Mouse (Mus musculus): ENCODE results near the gene B4galnt2.
"Not testable (repeated sequence)": the region's sequence is repeated elsewhere in the genome, so short reads cannot be mapped to it uniquely, and the experiment has no call there.

B4galnt2 gene

DNA sequence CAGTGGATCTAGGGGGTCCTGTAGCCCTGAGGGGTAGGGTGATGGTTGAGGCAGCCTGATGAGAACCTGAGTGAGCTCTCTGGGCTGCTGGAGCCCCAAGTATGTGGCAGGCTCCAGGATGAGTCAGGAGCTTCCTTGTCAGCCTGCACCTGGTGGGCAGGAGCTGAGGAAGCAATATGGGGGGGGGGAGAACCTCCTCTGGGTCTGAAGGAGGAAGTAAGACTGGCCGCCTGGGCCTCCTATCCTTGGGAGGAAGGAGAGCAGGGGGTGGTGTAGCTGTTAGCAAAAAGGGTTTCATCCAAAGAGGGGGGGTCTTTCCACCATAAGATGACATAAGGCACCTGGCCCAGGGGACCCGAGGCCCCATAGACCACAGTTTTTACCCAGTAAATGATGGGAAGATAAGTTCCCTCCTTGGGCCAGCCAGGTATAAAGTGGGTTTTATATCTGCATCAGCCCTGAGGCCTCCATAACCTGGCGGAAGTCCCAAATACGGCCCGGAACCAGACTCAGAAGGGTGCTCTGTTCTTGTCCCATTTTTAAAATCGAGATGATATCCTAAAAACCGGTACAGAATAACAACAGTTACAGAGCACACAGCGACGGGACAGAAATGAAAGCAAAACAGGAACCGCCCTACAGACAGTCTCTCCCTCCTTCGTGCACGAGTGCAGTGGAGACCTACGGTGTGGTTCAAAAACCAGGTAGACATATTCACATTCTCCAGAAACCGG is 18.1 kb downstream of the B4galnt2 start:
- no peak for DNase-seq (ENCODE audit: low read depth, low spot score)

DNA sequence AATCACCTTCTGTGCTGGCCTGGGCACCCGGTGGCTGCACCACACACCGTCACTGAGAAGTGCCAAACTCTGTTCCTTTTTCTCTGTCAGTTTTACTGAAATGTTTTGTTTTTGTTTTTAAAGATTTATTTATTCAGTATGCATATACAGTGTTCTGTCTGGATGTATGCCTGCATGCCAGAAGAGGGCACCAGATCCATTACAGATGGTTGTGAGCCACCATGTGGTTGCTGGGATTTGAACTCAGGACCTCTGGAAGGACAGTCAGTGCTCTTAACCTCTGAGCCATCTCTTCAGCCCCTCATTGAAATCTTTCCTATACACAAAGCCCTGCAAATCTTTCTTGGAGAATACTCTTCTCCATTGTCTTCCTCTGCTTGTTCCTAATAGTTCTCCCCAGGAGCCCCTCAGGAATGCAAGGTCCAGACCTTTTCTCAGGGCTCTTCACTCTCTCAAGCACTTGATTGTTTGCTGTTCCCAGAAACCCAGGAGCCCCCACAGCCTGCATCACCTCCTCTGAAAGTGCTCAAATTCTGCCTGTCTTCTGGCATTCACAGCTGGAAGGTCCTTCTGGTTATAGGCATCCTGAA is 24.1 kb downstream of the B4galnt2 start:
- no peak for DNase-seq (ENCODE audit: low read depth, low spot score)

- not testable (repeated sequence) for DNase-seq (ENCODE audit: low read depth, low spot score)
Measured at GRCm38 (mm10) chr11:95879861-95880260, 34.8 kb downstream of the B4galnt2 start.

DNA sequence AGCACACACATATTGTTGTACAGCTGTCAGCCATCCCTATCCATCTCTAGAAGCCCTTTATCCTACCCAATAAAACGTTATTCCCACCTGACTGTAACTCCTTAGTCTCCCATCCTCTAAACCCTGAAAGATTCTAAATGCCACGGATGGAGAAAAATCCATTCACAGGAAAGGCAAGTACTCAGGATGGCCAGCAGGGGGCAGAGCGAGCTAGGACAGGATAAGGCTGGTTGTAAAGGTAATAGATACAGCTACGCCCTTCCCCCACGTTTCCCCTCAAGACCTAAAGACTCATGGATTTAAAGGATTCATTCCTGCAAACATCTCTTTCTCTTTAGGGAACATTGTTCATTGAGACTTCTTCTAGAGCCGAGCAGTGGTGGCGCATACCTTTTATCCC is 38.4 kb downstream of the B4galnt2 start:
- peak; percentile 85 for DNase-seq (ENCODE audit: low read depth, low spot score)

DNA sequence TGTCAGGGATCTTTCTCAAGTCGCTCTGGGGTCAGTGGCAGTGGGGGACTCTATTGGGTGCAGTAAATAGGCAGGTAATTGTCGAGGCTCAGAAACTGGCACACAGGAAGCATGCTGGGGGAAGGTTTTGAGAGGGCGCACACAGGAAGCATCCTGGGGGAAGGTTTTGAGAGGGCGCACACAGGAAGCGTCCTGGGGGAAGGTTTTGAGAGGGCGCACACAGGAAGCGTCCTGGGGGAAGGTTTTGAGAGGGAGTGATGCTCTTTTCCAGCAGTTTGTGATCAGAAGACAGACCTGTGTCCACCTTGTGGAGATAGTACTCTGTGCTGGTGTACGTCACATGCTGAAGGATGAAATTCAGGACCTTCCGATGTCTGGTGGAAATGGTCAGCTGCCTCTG is 38.9 kb downstream of the B4galnt2 start:
- DNase-seq (ENCODE audit: low read depth, low spot score): peak; percentile 25

GRCm38 (mm10) chr11:95869918-95870470 is 44.7 kb downstream of the B4galnt2 start:
- DNase-seq (ENCODE audit: low read depth, low spot score): no peak

DNA sequence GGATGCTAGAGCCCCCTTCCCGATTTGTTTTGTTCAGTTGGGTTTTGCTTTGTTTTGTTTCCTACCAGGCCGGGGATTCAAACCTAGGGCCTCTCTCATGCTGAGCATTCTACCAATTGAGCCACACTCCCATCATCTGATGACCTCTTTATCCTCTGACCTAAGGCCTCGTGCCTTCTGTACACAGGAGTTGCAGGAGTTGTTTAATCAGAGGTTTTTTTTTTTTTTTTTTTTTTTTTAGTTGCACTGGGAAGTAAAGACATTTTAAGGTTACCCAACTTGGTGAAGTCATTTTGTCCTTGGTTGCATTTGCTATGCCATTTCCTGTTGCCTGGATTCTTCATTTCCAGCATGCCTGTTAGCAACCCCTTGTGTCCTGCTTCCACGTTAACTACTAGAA is 45.2 kb downstream of the B4galnt2 start:
- no peak for DNase-seq (ENCODE audit: low read depth, low spot score)

- no peak for DNase-seq (ENCODE audit: low read depth, low spot score)
Measured at GRCm38 (mm10) chr11:95861397-95861796, 53.3 kb downstream of the B4galnt2 start.

DNA sequence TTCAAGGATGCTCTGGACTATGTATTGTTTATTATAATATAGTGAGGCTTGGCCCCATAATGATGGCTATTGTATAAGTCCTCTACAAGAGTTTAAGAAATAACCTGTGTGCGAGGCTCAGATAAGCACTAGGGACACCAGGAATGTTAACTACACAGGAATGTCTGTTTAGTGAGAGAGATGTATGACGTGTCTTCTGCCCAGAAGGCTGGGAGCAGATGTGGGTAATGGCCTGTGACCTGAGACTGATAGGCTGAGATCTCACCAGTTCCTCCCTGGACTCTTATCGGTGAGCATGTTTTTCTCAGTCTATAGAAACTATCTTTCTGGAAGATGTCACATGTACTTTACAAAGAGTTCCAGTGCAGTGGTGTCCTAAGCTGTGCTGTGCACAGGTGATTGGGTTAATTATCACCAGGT is 54.6 kb downstream of the B4galnt2 start:
- DNase-seq (ENCODE audit: low read depth, low spot score): peak; percentile 57

DNA sequence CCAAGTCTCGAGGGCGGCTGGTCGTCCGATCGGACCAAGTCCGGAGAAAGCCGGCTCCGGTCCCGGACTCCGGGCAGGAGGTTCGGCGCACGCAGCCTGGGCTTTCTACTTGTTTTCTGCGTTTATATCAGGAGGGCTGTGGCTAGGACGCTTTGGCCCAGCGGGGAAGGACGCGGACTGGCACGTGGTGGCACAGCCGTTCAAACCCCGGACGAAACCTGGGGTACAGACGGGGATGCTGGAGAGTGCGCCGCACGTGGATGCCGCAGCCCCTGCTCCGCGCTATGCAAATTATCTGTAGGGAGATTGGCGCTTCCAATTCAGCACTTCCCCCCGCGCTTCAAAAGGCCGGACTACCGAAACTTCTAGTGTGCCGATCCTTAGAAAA is 55.2 kb downstream of the B4galnt2 start:
- DNase-seq (ENCODE audit: low read depth, low spot score): peak; percentile 78

DNA sequence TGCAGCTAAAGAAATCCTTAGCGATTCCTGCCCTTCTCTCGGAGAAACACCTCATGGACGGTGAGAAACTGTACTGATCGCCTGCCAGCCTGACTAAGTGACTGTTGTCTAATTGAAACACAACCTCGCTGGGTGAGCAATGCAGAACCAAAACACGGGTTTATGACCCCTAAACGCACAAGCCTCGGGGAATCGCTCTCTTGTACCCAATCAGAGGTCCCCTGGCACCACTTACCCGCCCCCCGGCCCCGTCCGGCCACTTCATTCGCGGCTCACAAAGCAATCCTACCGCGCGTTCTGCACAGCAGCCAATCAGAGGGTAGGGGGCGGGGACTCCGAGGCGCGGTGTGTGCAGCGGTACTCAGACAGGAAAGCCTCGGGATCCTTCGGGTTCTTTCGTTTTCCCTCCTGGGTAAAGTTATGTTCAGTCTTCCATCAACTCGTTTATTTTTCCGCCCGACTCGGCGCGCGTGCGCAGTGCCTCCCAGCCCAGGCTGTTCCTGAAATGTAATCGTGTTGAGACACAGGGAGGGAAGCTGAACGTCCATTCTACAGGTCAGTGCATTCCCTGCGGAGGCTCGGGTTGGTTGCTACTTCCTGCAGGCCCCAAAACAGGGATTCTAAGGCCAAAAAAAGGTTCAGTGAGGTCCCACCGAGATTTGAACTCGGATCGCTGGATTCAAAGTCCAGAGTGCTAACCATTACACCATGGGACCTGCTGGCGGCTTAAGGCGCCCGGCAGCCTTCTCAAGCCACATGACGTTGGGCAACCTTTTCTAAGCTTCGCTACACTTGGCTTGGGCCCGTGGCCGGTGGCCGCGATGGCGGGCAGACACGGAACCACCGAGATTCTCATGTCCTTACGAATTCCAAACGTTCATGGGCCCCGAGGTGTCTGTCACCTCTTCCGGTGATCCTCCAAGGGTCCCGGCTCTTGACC is 55.9 kb downstream of the B4galnt2 start:
- DNase-seq (ENCODE audit: low read depth, low spot score): peak; percentile 99

DNA sequence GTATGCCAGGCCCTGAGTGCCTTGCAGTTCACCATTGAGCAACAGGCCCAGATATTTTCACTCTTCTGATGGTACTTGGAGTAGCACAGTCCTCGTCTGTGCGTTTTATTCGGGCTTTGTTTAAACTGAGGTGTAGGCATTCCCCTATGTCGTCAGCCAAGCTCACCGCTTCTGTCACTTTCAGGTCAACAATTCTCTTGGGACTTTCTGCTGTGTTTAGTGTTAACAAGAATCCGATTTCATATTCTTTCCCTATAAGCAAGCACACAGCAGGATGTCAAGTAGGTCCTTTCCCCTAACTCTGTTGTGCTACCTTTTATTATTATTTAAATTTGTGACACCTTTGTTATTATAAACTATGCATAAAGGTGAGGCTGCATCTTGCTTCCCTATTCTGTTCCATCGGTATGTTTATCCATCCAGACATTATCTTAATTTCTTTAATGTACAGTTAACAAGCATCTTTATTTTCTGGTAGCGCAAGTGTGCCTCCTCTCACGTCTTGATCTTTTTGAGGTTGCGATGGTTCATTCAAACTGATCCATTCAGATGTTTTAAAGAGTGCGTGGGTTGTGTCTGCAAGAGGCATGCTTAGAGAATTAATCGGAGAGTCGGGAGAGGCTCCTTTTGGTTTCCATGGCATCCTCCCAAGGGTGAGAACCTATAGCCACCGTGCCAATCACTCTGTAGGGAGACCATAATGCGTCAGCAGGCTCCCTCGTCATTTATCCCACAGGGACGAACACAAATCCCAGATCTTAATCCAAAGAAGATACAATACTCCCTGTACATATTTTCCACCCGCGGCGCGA is 56.8 kb downstream of the B4galnt2 start:
- DNase-seq (ENCODE audit: low read depth, low spot score): peak; percentile 10

DNA sequence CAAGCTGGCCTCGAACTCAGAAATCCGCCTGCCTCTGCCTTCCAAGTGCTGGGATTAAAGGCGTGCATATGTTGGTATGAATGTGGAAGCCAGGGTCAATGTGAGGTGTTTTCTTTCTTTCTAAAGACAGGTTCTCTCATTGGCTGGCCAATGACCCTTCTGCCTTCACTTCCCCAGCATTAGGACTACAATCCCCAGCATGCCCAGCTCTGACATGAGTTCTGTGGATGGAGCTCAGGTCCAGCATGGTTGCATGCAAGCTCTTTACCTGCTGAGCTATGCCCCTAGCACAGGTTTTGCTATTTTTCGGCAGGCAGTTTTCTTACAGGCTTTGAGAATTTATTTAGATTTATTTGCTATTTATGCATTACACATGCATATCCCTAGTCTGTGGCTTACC is 57.4 kb downstream of the B4galnt2 start:
- peak; percentile 17 for DNase-seq (ENCODE audit: low read depth, low spot score)

- DNase-seq (ENCODE audit: low read depth, low spot score): peak; percentile 89
Measured at GRCm38 (mm10) chr11:95853684-95854083, 61.0 kb downstream of the B4galnt2 start.

- DNase-seq (ENCODE audit: low read depth, low spot score): no peak
Measured at GRCm38 (mm10) chr11:95850898-95851297, 63.8 kb downstream of the B4galnt2 start.

- no peak for DNase-seq (ENCODE audit: low read depth, low spot score)
Measured at GRCm38 (mm10) chr11:95844935-95845334, 69.8 kb downstream of the B4galnt2 start.

GRCm38 (mm10) chr11:95843421-95843950 is 71.2 kb downstream of the B4galnt2 start:
- no peak for DNase-seq (ENCODE audit: low read depth, low spot score)

GRCm38 (mm10) chr11:95842953-95843352 is 71.7 kb downstream of the B4galnt2 start:
- no peak for DNase-seq (ENCODE audit: low read depth, low spot score)

DNA sequence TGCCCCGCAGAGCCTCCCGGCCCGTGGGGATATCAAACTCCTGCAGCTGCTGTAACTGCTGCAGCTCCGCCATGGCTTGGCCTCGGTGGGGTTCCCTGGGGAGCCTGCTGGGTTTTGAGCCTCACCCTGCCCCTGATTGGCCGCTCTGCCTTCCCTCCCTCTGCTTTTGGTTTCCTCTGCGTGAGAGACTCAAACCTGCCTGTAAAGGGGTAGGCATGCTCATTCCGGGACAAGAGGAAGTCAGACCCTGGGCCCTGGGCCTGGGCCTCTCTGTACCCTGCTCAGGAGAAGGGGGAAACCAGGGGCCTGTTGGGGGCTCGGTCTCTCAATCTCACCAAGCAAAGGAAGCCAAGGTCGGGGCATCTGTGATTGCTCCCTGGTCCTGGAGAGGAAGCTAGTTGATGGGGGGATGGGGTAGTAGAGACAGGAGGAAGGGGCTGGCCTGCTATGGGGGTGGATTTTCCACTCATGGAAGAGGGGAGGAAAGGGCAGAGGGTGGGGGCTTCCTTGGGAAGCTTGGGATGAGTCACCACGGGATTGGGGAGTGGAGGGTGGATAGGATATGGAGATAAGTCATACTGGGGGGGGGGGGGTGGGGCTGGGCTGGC is 72.5 kb downstream of the B4galnt2 start, which contains the start of gene Abi3:
Abi3 (minus strand) TSS at position 403 of the 608 bp plus-strand sequence.
- no peak for DNase-seq (ENCODE audit: low read depth, low spot score)

DNA sequence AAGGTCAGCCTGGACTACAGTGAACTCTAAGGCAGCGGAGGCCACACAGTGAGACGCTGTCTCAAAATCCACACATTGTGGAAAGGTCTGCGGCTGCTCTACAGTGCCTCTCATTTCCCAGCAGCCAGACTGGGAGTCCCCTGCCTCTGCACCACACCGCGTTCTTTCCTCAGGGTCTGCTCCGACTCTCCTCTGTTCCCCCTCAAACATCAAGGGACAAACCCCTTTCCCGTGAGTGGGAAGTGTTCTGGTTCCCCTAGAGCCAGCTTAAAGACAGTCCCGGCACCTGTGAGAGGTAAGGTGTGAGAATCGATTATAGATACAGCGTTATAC is 73.2 kb downstream of the B4galnt2 start:
- no peak for DNase-seq (ENCODE audit: low read depth, low spot score)
